Mouse (Mus musculus): ENCODE results near the gene Bcam.

Bcam gene

DNA sequence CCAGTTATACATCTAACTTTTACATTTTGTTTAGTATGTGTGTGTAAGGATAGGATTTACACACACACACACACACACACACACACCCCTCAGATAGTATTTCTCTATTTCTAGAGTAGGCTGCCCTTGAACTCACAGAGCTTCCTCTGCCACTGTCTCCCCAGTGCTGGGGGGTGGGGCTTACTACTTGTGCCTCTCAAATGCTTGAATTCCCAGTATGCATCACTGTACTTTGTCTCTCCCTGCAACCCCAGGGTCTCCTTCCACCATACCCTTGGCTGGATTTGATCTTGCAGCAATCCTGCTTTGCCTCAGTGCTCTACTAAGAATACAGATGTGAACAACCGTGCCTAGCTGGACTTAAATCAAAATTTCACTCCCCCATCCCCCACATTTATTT, 16.8 kb downstream of the Bcam start:
- peak; percentile 52 for DNase-seq (ENCODE audit: low read depth, low spot score)

DNA sequence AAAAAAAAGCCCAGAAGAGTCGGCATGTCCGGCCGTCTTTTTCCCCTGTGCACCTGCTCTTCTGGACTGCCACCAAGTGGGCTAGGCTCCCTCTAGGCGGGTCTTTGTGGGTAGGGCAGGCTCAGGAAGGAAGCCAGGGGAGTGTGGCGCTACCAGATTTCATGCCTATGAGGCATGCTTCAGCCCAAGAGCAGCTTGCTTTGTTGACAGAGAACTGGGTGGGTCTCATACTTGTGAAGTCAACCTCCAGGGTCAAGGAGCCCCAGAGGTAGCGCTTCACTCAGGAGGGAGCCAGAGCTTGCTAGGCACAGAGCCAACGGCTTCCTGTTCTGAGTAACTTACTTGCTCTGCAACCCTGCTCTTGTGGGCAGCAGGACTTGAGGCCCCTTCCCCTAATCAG, 17.2 kb downstream of the Bcam start:
- DNase-seq (ENCODE audit: low read depth, low spot score): peak; percentile 81

DNA sequence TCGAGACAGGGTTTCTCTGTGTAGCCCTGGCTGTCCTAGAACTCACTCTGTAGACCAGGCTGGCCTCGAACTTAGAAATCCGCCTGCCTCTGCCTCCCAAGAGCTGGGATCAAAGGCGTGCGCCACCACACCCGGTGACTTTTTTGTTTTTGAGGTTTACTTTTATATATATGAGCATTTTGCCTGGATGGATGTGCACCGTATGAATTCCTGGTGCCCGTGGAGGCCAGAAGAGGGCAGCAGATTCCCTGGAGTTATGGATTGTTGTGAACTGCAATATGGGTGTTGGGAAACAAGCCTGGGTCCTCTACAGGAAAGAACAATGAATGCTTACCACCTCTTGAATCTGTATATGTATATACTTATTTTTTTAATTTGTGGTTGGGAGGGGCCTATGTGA, 18.2 kb downstream of the Bcam start:
- DNase-seq (ENCODE audit: low read depth, low spot score): peak; percentile 55

DNA sequence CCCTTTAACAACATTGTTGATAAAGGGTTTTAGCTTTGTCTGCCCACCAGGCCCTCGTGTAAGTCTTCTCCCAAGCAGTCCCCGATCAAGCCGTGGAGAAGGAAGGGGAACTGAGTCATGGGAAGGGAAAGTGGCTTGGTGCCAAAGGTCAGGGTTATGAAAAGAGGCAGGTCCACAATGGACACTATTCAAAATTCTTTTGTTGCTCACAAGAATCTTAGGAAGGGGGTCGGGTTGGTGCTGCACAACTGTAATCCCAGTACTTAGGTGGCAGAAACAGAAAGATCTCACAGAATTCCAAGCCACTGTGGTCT, 19.8 kb downstream of the Bcam start:
- no peak for DNase-seq (ENCODE audit: low read depth, low spot score)

DNA sequence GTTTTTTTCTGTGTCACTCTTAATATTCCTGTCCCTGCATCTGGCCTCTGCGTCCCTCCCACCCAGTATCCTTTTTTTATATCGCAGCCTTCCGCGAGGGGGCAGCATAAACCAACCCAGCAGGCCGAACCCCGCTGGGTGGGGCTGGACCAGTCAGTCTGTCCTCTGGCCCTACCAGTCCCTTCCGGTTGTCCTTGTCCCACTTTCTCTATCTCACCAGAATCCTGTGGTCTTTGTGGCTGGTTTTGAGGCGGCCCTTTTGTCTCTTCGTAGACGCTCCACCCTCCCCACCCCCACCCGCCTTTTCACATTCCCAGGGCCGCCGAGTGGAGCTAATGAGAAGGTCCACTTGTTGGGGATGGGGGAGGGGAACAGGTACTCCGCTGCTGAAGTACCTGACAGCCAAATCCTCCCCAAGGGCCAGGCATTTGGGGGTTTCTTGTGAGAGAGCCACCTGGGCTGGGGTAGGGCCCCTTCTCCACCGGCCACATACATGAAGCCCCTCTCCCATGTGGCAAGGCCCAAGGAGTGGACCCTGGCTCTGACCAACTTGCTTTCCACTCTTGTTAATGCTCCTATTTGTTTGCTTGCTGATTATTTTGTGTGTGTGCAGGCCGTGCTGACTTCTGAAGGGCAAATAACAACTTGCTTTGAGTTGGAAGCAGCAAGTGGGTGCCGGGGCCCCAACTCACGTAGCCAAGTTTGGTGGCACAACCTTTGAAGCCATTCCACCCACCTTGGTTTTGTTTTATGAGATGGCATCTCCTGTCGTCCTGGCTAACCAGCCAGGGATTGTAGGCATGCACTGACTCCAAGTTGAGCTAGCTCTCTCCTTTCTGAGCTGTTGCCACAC, 20.4 kb downstream of the Bcam start, which contains the start of gene Nectin2:
Gene Nectin2 (minus strand): TSS at position 267 of the 853 bp plus-strand sequence.
- DNase-seq (ENCODE audit: low read depth, low spot score): peak; percentile 89

DNA sequence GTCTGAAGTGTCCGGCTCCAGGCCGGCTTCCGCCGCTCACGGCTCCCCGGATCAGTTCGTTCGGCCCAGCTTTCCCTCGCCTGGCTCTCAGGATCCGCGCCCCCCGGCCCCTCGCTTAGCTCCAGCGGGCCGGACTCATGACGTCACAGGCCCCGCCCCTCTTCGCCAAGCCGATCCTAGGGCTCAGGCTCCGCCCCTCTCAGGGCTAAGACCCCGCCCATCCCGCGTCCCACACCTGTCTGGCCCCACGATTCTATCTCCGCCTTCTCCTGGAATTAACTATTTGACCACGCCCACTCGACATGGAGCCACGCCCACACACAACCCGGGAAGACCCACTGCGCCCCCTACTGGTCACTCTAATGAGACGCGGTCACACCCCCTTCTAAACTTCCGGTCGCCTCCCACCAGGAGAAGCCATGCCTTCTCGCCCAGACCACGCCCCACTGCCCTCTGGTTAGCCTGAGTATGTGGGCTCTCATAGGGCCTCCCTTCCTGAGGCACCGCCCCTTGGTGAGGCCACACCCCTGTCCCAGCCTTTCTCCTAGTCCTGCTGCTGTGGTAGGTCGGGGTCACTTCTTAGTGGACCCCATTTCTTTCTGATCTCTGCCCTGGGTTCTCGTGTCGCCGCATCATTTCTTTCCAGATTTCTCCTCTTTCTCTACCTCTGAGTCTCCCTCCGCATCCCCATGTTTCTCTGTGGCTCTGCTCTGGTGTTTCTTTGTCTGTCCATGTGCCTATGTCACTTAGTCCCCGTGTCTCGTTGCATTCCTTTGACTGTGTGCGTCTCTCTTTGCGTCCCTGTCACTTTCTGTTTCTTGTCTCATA, 21.2 kb downstream of the Bcam start:
- DNase-seq (ENCODE audit: low read depth, low spot score): peak; percentile 99

DNA sequence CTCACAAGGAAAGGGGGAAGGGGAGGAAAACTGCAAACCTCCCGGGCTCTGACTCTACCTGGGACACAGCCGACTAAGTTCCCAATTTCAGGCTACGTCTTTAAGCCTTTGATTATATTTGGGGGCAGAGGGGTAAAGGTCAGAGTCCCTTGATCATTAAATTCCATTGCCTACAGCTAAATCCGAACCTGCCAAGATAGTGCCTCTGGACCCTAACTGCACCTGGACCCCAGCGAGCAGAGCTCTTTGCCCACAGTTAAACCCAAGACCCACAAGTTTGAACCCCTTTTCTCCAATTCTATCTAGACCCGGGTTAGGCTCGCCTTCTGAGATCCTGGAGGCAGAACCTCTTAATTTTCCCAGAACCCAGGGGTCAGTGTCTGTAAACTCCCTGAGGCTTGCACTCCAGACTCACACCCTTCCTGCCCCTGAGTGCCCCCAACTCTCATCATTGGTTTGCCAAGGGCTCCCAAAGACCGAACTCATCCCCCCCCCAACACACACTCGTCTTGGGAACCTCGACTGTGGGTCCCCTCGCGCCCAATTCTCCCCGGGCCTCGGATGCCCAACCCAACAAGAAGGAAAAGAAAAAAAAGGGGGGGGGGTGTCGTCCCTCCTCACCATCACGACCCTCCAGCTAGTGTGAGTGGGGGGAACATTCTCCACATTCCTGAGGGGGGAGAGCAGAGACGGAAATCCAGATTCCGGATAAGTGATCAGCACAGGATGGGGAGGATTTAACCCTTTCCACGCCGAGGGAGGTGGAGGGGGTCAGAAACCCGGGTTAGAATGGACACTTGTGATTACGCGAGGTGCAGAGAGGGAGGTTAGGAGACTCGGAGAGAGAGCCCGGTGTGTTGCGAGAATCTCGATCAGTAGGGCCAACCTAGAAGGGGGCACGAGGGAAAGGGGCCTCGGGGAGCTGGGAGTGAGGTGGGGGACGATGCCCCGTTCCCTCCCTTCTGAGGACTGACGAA, 22.3 kb downstream of the Bcam start:
- DNase-seq (ENCODE audit: low read depth, low spot score): peak; percentile 56

DNA sequence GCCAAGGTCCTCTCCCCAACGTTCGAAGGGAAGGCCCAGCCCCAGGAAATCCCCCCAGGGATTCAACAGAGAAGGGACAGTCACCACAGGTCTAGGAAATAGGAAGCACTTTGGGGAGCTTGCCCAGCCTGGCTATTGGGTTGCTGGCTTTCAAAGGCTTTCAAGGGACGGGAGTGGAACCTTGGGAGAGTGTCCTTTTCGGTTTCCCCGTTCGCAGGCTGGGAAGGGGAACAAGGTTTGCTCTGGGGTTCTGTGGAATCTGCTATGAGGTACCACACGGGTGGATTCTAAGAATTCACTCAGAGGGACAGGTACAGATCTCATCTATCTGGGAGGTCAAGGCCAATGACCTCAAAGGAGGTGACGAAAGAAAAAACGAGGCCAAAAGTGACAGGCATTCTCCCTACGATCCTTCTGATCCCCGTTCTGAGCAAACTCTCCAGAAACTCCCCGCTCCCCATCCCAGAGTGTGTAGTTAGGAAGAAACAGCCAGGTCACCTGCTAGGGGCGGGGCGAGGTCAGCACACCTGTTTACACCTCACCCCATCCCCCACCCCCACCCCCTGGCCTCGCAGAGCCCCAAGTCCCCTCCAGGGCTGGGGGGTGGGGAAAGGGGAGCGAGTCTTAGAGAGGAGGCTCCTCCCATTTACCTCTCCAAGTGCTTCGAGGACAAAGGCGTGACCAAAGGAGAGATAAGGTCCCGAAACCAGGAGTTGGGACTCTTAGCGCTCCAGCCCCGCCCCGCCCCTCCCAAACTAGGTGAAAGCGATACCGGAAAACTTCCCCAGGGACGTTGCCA, 23.2 kb downstream of the Bcam start:
- DNase-seq (ENCODE audit: low read depth, low spot score): peak; percentile 92

DNA sequence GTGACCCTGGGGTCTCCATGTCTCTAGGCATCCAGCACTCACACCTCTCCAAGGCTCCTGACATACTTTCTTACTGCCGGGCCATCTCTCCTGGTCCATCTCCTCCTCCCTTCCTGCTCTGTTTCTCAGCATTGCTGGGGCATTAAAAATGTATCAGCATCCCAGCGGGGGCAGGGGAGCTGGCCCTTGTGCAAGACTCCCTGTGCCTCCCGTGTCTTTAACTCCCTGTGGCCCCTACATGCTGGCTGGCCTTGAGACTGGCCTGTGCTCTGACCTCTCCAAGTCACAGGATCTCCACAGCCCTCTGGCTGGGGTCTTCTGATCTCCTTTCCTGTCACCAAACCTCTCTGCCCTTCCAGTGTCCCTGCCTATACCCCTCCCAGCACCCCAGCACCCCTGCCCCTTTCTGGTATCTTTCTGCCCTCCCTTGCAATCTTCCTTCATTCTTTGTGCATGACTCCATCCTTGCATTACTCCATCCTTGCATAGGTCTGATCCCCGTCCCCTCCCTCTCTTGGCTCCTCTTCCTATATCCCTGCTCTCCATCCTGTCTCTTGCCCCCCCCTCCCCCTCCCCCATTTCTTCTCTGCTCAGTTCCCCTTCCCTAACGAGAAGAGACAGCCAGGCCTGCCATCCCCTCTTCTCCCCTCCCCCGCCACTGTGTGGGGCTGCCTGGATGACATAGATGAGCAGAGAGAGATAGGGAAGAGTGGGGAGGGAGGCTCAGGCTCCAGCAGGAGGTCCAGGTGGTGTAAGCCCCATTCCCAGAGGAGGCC, 24.2 kb downstream of the Bcam start:
- peak; percentile 65 for DNase-seq (ENCODE audit: low read depth, low spot score)

DNA sequence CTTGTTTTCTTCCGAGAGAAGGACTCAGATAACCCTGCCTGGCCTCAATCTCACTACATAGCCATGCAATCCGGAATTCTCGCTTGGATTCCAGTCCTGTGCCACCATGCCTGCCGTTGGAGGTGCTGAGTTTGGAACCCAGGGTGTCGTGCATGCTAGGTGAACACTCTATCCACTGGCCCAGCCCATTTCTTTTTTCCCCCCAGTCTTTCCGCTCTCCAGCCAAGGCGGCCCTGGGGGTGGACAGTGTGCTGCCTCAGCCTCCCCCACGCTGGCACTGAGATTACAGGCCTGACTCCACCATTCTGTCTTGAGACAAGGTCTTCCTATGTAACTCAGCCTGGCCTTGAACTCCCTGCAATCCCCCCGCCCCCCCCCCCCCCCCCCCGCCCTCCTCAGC, 24.8 kb downstream of the Bcam start:
- DNase-seq (ENCODE audit: low read depth, low spot score): no peak

DNA sequence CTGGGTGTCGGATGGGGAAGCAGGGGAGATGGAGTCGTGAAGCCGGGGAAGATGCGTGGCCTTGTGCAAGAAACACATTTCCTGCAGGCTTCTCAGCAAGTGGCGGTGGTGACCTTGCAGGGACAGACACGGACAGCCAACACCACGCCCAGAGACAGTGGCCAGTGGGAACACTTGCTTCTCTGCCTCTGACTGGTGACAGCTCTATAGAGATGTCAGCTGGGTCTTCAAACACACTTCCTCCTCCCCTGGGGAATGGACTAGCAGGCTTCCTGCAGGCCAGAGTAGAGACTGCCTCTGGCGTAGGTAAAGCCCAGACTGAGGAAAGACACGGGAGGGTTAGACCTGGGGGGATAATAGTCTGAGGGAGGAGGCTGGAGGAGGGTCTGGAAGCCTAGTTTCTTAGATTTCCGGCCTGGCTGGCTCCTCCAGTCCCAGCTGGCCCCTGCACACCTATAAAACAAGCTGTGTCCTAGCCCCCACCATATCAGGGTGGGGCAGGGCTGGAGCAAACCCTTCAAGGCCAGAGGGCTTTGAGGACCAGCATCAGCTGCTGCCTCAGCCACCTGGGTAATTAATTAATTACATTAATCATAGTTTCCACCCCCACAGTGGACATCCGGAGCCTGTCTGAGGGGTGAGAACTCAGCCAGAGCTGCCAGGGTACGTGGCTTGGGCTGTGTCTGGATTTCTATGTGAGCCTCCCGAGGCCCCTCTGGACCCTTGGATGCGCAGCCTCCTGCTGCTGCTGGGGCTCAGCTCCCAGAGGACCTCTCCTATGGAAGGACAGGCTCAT, 26.0 kb downstream of the Bcam start:
- no peak for DNase-seq (ENCODE audit: low read depth, low spot score)

DNA sequence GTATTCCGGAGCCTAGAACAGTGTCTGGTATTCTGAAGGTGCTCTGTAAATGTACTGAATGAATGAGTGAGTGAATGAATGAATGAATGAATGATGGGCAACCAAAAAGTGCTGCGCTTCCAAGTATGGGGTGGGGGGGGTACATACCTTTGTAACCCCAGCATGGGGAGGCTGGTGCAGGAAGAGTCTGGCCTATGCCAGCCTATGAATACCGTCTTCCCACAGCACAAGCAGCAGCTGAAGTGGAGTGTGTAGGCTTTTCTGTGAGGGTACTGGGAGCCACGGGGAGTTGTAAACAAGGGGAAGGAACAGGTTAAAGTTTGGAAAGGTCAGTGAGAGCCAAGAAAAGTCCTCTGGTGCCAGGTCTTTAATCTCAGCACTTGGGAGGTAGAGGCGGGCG, 27.0 kb downstream of the Bcam start:
- DNase-seq (ENCODE audit: low read depth, low spot score): no peak

DNA sequence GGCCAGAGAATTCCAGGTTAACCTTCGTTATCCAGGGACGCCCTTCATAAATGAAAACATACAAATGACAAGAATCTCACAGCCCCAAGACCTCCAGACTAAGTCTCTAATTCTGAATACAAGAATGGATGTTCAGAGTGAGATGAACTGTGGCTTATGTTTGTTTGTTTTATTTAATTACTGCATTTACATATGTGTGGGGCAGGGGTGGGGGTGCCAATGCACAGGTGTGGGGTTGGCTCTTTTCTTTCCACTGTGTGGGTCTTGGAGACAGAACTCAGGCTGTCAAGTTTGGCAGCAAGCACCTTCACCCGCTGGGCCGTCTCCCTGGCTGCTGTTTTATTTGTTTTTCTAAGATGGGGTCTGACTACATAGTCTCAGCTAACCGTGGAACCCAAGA, 28.3 kb downstream of the Bcam start:
- DNase-seq (ENCODE audit: low read depth, low spot score): peak; percentile 52

DNA sequence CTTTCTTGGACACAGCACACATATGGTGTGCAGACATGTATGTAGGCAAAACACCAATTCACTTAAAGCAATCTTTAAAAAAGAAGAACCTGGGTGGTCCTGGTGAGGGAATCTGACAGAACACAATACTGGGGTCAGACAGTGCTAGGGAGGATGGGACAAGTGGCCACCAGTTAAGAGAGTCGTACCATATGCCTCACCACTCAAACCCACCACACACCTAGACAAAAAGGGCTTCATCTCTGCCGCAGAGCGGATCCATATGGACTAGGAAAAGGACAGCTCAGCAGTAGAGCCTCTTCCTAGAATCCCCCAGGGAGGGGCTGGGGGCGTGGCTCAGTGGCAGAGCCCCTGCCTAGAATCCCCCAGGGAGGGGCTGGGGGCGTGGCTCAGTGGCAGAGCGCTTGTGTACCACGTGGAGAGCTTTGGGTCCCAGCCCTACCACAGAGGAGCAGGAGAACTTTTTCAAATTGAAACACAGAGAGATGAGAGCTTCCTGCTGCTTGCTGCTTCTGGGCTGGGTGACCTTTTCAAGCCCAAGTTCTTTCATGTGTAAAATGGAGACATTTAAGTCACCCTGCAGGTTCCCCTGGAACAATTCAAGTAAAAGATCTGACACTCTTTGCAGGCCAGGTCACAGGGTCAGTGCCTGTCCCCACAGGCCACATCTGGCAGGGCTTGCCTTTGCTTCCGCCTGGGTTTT, 29.3 kb downstream of the Bcam start:
- peak; percentile 97 for DNase-seq (ENCODE audit: low read depth, low spot score)

DNA sequence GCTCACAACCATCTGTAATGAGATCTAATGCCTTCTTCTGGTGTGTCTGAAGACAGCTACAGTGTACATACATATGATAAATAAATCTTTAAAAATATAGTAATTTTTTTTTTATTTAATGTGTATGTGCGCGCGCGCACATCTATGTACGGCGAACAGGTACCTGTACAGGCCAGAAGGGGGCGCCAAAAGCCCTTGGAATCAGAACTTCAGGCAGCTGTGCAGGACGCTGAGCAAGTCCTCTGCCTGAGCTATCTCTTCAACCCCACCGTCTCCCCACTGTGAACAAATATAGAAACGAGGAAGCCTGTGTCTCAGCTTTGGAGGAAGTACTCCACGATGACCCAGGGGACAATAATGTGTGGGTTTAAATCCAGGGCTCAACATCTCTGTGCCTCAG, 30.5 kb downstream of the Bcam start:
- DNase-seq (ENCODE audit: low read depth, low spot score): peak; percentile 79

DNA sequence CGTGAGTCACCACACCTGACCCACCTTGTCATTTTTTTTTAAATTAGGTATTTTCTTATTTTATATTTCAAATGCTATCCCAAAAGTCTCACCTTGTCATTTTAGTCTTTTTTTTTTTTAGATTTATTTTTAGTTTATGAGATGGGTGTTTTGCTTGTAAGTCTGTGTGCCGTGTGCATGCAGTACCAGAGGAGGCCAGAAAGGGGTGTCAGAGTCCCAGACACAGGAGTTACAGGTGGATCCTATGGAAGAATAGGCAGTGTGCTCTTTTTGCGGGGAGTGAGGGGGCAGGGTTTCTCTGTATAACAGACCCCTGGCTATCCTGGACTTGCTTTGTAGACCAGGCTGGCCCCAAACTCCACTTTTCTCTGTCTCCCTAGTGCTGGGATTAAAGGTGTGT, 32.0 kb downstream of the Bcam start:
- DNase-seq (ENCODE audit: low read depth, low spot score): peak; percentile 58

DNA sequence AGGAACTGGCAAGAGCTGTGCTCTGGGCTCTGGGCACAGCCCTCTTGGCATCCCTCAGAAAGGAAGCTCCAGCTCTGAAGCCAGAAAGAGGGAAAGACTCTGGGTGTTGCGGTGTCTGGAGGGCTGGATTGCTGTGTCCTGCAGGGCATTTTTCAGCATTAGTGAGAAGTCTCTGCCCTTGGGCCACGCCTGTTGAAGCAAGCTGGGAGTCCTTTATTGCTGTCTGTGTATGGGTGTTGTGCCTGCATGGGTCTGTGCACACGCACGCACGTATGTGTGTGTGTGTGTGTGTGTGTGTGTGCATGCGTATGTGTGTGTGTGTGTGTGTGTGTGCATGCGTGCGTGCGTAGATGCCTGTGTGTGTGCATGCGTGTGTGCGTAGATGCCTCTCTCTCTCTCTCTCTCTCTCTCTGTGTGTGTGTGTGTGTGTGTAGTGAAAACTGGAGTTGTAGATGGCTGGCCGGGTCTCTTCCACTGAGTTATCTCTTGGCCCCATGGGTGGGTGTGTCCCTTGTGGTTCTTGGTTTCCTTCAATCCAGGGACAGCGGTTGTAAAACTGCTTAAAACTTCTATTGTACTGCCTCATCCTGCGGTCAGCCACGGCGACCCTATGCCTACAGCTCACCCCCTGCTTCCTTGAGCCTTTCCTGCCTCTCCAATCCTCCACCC, 34.3 kb downstream of the Bcam start:
- no peak for DNase-seq (ENCODE audit: low read depth, low spot score)

DNA sequence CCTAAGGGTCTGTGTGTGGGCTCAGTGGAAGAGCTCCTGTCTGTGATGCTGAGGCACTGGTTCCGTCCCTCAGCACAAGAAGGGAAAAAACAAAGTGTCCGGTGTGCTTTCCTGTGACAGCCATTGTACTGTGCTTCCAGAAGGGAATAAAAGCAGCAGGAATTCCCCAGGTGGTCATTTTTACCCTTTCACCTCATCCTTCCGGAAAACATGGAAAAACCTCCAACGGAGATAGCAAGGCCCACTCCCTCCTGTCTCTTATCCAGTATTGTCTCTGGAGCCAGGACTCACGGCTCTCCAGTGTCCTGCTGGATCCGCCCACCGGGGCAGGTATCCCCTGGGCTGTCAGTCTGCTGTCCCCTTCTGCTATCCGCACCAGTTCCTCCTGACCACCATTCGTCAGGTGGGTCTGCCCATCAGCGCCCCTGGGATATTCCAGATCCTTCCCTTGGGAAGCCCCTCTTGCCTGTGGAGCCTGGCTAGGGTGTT, 36.6 kb downstream of the Bcam start:
- DNase-seq (ENCODE audit: low read depth, low spot score): no peak
